Mouse (Mus musculus) liver, embryonic 14.5 days (tissue): ENCODE measurements around the gene Cmip. TPM values are rescaled to one million over a fixed set of nuclear protein-coding genes. Genes with fewer than 3 reads are reported as not detected.

Source experiments
- ATAC-seq: fragments of 200-750 bp; cut with Nextera tagmentation; 2 replicates; pipeline ENCODE4 v1.8.0; 2017; ENCODE audit warnings: moderate number of reproducible peaks, mild to moderate bottlenecking, moderate library complexity; ENCODE audit not compliant: insufficient read depth
- DNase-seq, 3 experiments: peaks; one replicate each; pipeline ENCODE4 v3.0.0-alpha.2; 2012 to 2013; ENCODE audit warnings: low read depth in 3 of 3, low spot score in 3 of 3
- H3K27ac ChIP-seq: fragments of 300-500 bp; sonication (generic); 2 replicates; pipeline ENCODE4 v1.5.1; 2014; ENCODE audit warnings: moderate library complexity, mild to moderate bottlenecking, control low read depth, inconsistent platforms
- H3K27me3 ChIP-seq: fragments of 300-500 bp; sonication (generic); 2 replicates; pipeline ENCODE4 v1.6.1; 2014; ENCODE audit warnings: mild to moderate bottlenecking, low read length, moderate library complexity; ENCODE audit not compliant: control insufficient read depth, insufficient read depth
- H3K36me3 ChIP-seq: fragments of 300-500 bp; sonication (generic); replicated peaks from 2 replicates; pipeline ENCODE4 v1.6.1; 2014; ENCODE audit warnings: low read depth; ENCODE audit not compliant: control insufficient read depth, insufficient read depth
- H3K4me1 ChIP-seq, 2 experiments: fragments of 200-500 bp in 1 of 2; fragments of 300-500 bp in 1 of 2; sonication (generic) in 1 of 2; replicated peaks; 2 replicates each; pipeline ENCODE4 v1.6.1; 2012 to 2014; ENCODE audit warnings: antibody characterized with exemption in 1 of 2, inconsistent platforms in 1 of 2, low read length in 1 of 2; ENCODE audit not compliant: control insufficient read depth in 2 of 2, insufficient read depth in 2 of 2
- H3K4me2 ChIP-seq: fragments of 300-500 bp; sonication (generic); 2 replicates; pipeline ENCODE4 v1.6.1; 2014; ENCODE audit warnings: low read depth, mild to moderate bottlenecking, control low read depth, moderate library complexity
- H3K4me3 ChIP-seq, 2 experiments: fragments of 200-500 bp in 1 of 2; fragments of 300-500 bp in 1 of 2; sonication (generic) in 1 of 2; 2 replicates each; pipeline ENCODE4 v1.5.1; 2012 to 2014; ENCODE audit warnings: low read depth in 2 of 2, low read length in 2 of 2, mild to moderate bottlenecking in 2 of 2, control low read depth in 1 of 2, inconsistent platforms in 1 of 2, moderate library complexity in 1 of 2; ENCODE audit not compliant: insufficient read depth in 1 of 2
- H3K9ac ChIP-seq: fragments of 300-500 bp; sonication (generic); replicated peaks from 2 replicates; pipeline ENCODE4 v1.6.1; 2014; ENCODE audit warnings: mild to moderate bottlenecking, control low read depth, moderate library complexity
- H3K9me3 ChIP-seq: fragments of 300-500 bp; sonication (generic); 2 replicates; pipeline ENCODE4 v1.6.1; 2016; ENCODE audit warnings: low read length, mixed read lengths; ENCODE audit not compliant: control insufficient read depth
- CTCF ChIP-seq: IDR thresholded peaks from 2 replicates; pipeline ENCODE4 v1.5.1; 2016; ENCODE audit warnings: antibody characterized with exemption, low read depth, control low read depth
- EP300 ChIP-seq: IDR thresholded peaks from 2 replicates; pipeline ENCODE4 v1.6.1; 2016; ENCODE audit warnings: antibody characterized with exemption, low read depth
- WGBS: fragments of 180-500 bp; shearing (Covaris S2); extraction: QIAGEN DNeasy Blood & Tissue Kit; methylation state at CpG from one replicate; pipeline ENCODE4 v1.1.7; 2014; ENCODE audit not compliant: insufficient replicate concordance; 5-methylcytosine and 5-hydroxymethylcytosine counted together
- polyA plus RNA-seq, 2 experiments: library from polyadenylated mRNA; depleted of rRNA in 1 of 2; stranded (reverse) in 1 of 2; unstranded in 1 of 2; fragments of >200 nt; fragmentation: Nextera tagmentation in 1 of 2; extraction: Ambion mirVana in 1 of 2; gene quantifications; 2 replicates each; pipeline versions ENCODE4 v1.2.1 to v1.2.3; 2012 to 2014

Cmip gene
- polyA plus RNA-seq, 2 experiments = 6.7 to 10.4 TPM

- H3K9ac ChIP-seq = no peak overlapping the region
- no peaks in the 10 kb centered on the region for H3K9me3 ChIP-seq
- H3K36me3 ChIP-seq = no peaks in the 10 kb centered on the region
- H3K4me3 ChIP-seq = no peak overlapping the region
- no peak overlapping the region for H3K4me2 ChIP-seq
- H3K27me3 ChIP-seq = no peaks in the 10 kb centered on the region
- H3K4me1 ChIP-seq = peaks cover 10 to 21% of the 10 kb centered on the region in 2 experiments
- no peak for TF ChIP-seq CTCF
- 86% methylated on average over 15 of the region's 15 CpGs for WGBS
- no peak for DNase-seq
- H3K27ac ChIP-seq = no peak overlapping the region
- no peak for ATAC-seq
Observed at GRCm38 (mm10) chr8:117321232-117321631, 64.4 kb downstream of the Cmip start.

- 58% methylated on average over 6 of the region's 6 CpGs for whole genome bisulfite sequencing
- H3K27ac ChIP-seq = no peak overlapping the region
- no peak overlapping the region for H3K4me3 ChIP-seq
- H3K9me3 ChIP-seq = no peaks in the 10 kb centered on the region
- DNase-seq (no peak), ATAC-seq (no peak)
- no peak overlapping the region for H3K4me2 ChIP-seq
- TF ChIP-seq CTCF = no peak
- no peak for TF ChIP-seq EP300
- no peaks in the 10 kb centered on the region for H3K27me3 ChIP-seq
- no peaks in the 10 kb centered on the region for H3K36me3 ChIP-seq
- peaks cover 10 to 21% of the 10 kb centered on the region in 2 experiments for H3K4me1 ChIP-seq
- H3K9ac ChIP-seq = no peak overlapping the region
Observed at GRCm38 (mm10) chr8:117322021-117322420, 65.2 kb downstream of the Cmip start.

GRCm38 (mm10) chr8:117322715-117323310, 65.9 kb downstream of the Cmip start:
- WGBS = 28% methylated on average over 8 of the region's 8 CpGs
- Histone ChIP-seq H3K4me2 (no peak overlapping the region), H3K27me3 (no peaks in the 10 kb centered on the region), H3K4me3 (no peak overlapping the region), H3K9me3 (no peaks in the 10 kb centered on the region), H3K4me1 (peaks cover 10 to 24% of the 10 kb centered on the region in 2 experiments), H3K36me3 (no peaks in the 10 kb centered on the region), H3K9ac (no peak overlapping the region), H3K27ac (no peak overlapping the region)
- no peak for DNase-seq
- TF ChIP-seq EP300 (no peak), CTCF (no peak)
- ATAC-seq = peak; percentile 50; the same call in 1 of the 2 replicates

- H3K27me3 ChIP-seq = no peaks in the 10 kb centered on the region
- DNase-seq (no peak), ATAC-seq (no peak)
- H3K27ac ChIP-seq = no peak overlapping the region
- TF ChIP-seq CTCF (no peak), EP300 (no peak)
- H3K4me1 ChIP-seq = peaks cover 10 to 25% of the 10 kb centered on the region in 2 experiments
- no peak overlapping the region for H3K4me3 ChIP-seq
- no peaks in the 10 kb centered on the region for H3K9me3 ChIP-seq
- no peaks in the 10 kb centered on the region for H3K36me3 ChIP-seq
- 90% methylated on average over 9 of the region's 9 CpGs for WGBS
- H3K4me2 ChIP-seq = no peak overlapping the region
- no peak overlapping the region for H3K9ac ChIP-seq
Observed at GRCm38 (mm10) chr8:117324821-117325220, 68.0 kb downstream of the Cmip start.

- no peaks in the 10 kb centered on the region for H3K27me3 ChIP-seq
- ATAC-seq = no peak
- H3K4me1 ChIP-seq = peaks cover 10 to 24% of the 10 kb centered on the region in 2 experiments
- no peak overlapping the region for H3K4me3 ChIP-seq
- no peaks in the 10 kb centered on the region for H3K9me3 ChIP-seq
- no peak overlapping the region for H3K4me2 ChIP-seq
- no peak overlapping the region for H3K9ac ChIP-seq
- H3K36me3 ChIP-seq = no peaks in the 10 kb centered on the region
- DNase-seq = no peak
- no peak overlapping the region for H3K27ac ChIP-seq
- TF ChIP-seq CTCF (no peak), EP300 (no peak)
- 56% methylated on average over 5 of the region's 5 CpGs for WGBS
Observed at GRCm38 (mm10) chr8:117326735-117327134, 69.9 kb downstream of the Cmip start.
